Mouse (Mus musculus) heart, adult 2 months (tissue): Measurements from ENCODE around the gene Slc38a10.

Experiments
- CTCF ChIP-seq: fragments of 200-600 bp; IDR thresholded peaks from 2 replicates; pipeline ENCODE4 v1.8.1; 2022; ENCODE audit warnings: antibody characterized with exemption, mild to moderate bottlenecking, moderate library complexity
- EP300 ChIP-seq: fragments of 200-500 bp; IDR thresholded peaks from 2 replicates; pipeline ENCODE4 v1.6.1; 2011; ENCODE audit warnings: low read depth, low read length, control low read depth; ENCODE audit not compliant: insufficient read depth

DNA sequence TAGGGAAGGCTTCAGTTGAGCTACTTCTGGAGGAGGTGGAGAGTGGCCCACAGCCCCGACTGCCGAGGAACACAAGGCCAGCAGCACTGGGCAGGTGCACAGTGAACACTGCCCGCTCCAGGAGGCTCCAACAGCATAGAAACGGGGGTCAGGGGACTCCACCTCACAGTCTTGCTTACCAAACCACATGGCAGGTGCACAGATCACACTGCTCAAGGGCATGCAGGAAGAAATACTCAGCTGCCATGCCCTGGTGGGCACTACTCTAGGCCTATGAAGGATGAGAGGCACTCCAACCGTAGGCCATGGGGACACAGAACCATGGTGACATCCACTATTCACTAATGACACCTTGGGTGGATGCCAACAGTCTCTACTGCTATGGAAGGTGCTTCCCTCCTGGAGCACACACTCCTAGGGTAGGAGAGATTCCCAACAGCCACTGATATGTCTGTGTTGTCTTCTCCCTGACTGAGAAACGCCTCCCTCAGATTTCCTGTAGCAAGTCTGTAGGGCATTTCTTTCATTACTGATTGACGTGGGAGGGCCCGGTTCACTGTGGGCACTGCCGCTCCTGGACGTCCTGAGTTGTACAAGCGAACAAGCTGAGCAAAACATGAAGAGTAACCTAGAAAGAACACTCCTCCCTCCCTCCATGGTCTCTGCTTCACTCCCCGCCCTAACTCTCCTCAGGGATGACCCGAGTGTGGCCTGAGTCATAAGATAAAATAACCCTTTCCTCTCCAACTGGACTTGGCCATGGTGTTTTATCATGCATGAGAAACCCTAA lies 7.2 kb downstream of the Slc38a10 start:
- TF ChIP-seq CTCF (no peak), EP300 (no peak)
